Mouse (Mus musculus): Measurements from ENCODE around the gene Kcna3.

Kcna3 gene

GRCm38 (mm10) chr3:107065510-107066095 lies 29.6 kb downstream of the Kcna3 start:
- no peak for DNase-seq

DNA sequence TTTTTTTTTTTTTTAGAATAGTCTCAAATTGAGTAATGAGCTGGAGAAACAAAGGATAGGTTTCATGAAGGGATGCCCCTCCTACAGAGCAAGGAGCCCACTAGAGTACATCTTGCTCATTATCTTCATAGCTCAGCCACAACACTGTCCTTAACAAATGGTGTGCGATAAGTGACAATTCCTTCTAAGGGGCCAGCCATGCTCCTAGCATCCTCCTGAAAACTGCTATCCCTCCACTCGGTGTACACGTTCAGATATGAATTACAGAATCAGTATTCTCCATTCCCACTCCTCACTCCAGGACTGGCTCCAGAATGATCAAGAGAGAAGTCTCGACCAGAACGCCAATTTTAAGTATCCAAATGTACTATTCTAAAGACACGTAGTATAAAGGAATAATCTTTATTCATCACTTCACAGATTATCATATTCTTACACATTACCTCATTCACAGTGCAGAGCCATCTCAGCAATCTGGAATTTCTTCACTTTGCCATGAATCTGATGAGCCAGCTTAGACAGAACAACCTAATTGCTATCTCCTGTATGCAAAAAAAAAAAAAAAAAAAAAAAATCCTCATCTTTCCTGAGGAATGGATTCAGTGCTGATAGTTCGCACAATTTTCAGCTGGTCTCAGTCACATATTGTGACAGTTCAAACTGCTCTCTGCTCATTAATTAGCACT lies 30.3 kb downstream of the Kcna3 start:
- no peak for DNase-seq

GRCm38 (mm10) chr3:107067245-107067644 lies 31.3 kb downstream of the Kcna3 start:
- DNase-seq = no peak

DNA sequence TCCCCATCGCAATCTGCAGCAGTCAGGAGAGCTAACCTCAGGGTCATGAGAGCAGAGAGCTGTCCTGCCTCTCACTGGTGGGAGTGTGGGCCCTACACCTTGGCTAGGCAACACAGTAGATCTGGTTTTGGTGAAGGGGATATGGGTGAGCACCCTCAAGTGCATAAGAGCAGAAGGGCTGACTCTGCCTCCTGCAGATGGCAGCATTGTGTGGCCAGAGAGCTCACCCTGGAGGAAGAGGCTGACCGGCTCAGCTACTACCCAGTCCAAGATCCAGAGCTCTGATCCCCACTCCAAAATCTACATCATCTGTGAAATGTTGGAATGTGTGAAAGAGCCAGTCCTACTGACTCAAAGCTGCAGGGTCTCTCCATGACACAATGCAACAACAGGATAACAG lies 37.9 kb downstream of the Kcna3 start:
- peak; percentile 66 for DNase-seq

GRCm38 (mm10) chr3:107075705-107076104 lies 39.7 kb downstream of the Kcna3 start:
- no peak for DNase-seq

GRCm38 (mm10) chr3:107076658-107077057 lies 40.7 kb downstream of the Kcna3 start:
- DNase-seq = peak; percentile 64

GRCm38 (mm10) chr3:107077101-107077500 lies 41.1 kb downstream of the Kcna3 start:
- DNase-seq = no peak

GRCm38 (mm10) chr3:107080803-107081202 lies 44.8 kb downstream of the Kcna3 start:
- peak; percentile 84 for DNase-seq

GRCm38 (mm10) chr3:107081227-107081626 lies 45.3 kb downstream of the Kcna3 start:
- DNase-seq = no peak

- DNase-seq = no peak
These were observed 48.6 kb downstream of the Kcna3 start for GRCm38 (mm10) chr3:107084586-107084985.

GRCm38 (mm10) chr3:107087410-107087809 lies 51.4 kb downstream of the Kcna3 start:
- DNase-seq = no peak

Data from thymus, postnatal 14 days (tissue).